Mouse (Mus musculus): ENCODE data around the gene Ttll5. TPM values are rescaled to one million over a fixed set of nuclear protein-coding genes. Genes with fewer than 3 reads are reported as not detected.
A peak's percentile ranks its signal among the peaks of the same experiment; 100 is the strongest.

The Ttll5 gene
- polyA plus RNA-seq, 1 experiment from 2014 or later, result 11.2 TPM

GRCm38 (mm10) chr12:85988818-85989377 lies 164.4 kb downstream of the Ttll5 start:
- H3K4me2 ChIP-seq, result no peak overlapping the region
- no peak overlapping the region for H3K4me3 ChIP-seq
- 64% methylated on average over 4 of the region's 4 CpGs for WGBS
- H3K9ac ChIP-seq, result no peak overlapping the region
- H3K9me3 ChIP-seq (replicated peaks), result no peaks in the 10 kb centered on the region
- H3K36me3 ChIP-seq, result no peaks in the 10 kb centered on the region
- peaks cover 29% of the 10 kb centered on the region for H3K4me1 ChIP-seq (replicated peaks)
- ATAC-seq (replicated peaks; ENCODE audit: insufficient number of reproducible peaks, insufficient read depth, low FRiP score, low read depth), result no peak
- no peaks in the 10 kb centered on the region for H3K27me3 ChIP-seq
- H3K27ac ChIP-seq, result no peak overlapping the region

GRCm38 (mm10) chr12:85992013-85992837 lies 167.8 kb downstream of the Ttll5 start:
- 50% methylated on average over 7 of the region's 7 CpGs for WGBS
- H3K27me3 ChIP-seq, result no peaks in the 10 kb centered on the region
- H3K9ac ChIP-seq, result no peak overlapping the region
- H3K4me3 ChIP-seq, result no peak overlapping the region
- 0 out of 2 replicates have a peak, but pooled peaks cover 3% of the 10 kb centered on the region for H3K36me3 ChIP-seq
- no peak for ATAC-seq (replicated peaks; ENCODE audit: insufficient number of reproducible peaks, insufficient read depth, low FRiP score, low read depth)
- H3K4me1 ChIP-seq (replicated peaks), result peaks cover 11% of the 10 kb centered on the region; the same call in 1 of the 2 replicates
- no peak overlapping the region for H3K27ac ChIP-seq
- H3K4me2 ChIP-seq, result no peak overlapping the region
- H3K9me3 ChIP-seq (replicated peaks), result no peaks in the 10 kb centered on the region

DNA sequence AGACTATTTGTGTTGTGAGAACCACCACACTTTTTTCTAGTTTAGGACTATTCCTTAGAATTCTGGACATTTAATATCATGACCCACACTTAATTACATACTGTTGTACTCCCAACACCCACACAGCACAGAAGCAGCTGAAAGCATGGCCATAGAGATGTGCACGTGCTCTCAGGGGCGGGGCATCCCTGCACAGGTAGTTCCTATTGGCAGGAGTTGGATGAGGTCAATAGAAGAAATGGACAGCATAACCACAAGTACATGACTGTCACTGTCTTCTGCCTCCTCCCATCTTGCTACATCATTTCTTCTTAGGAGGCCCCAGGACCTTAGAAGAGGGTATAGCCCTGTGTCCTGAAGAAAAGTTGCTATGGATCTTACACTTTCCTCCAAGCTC lies 168.4 kb downstream of the Ttll5 start:
- H3K4me1 ChIP-seq (replicated peaks), result peaks cover 10% of the 10 kb centered on the region; the same call in 1 of the 2 replicates
- no peaks in the 10 kb centered on the region for H3K27me3 ChIP-seq
- H3K9ac ChIP-seq, result no peak overlapping the region
- 0 out of 2 replicates have a peak, but pooled peaks cover 3% of the 10 kb centered on the region for H3K36me3 ChIP-seq
- no peak overlapping the region for H3K4me3 ChIP-seq
- H3K9me3 ChIP-seq (replicated peaks), result no peaks in the 10 kb centered on the region
- ATAC-seq (replicated peaks; ENCODE audit: insufficient number of reproducible peaks, insufficient read depth, low FRiP score, low read depth), result no peak
- WGBS, result 86% methylated on average over 2 of the region's 2 CpGs
- H3K4me2 ChIP-seq, result no peak overlapping the region
- no peak overlapping the region for H3K27ac ChIP-seq

- Histone ChIP-seq H3K27ac (no peak overlapping the region), H3K4me1 (replicated peaks) (0 out of 2 replicates have a peak, but pooled peaks cover 2% of the 10 kb centered on the region), H3K9ac (no peak overlapping the region), H3K4me3 (no peak overlapping the region), H3K36me3 (0 out of 2 replicates have a peak, but pooled peaks cover 3% of the 10 kb centered on the region), H3K4me2 (no peak overlapping the region), H3K27me3 (no peaks in the 10 kb centered on the region), H3K9me3 (replicated peaks) (no peaks in the 10 kb centered on the region)
- WGBS, result 77% methylated on average over 5 of the region's 5 CpGs
- ATAC-seq (replicated peaks; ENCODE audit: insufficient number of reproducible peaks, insufficient read depth, low FRiP score, low read depth), result no peak
Observed at GRCm38 (mm10) chr12:85993790-85994360, 169.4 kb downstream of the Ttll5 start.

- no peak overlapping the region for H3K9ac ChIP-seq
- 17% methylated on average over 9 of the region's 9 CpGs for WGBS
- H3K36me3 ChIP-seq, result 0 out of 2 replicates have a peak, but pooled peaks cover 3% of the 10 kb centered on the region
- H3K4me2 ChIP-seq, result peak overlapping the region; percentile 23
- no peaks in the 10 kb centered on the region for H3K27me3 ChIP-seq
- ATAC-seq (replicated peaks; ENCODE audit: insufficient number of reproducible peaks, insufficient read depth, low FRiP score, low read depth), result peak; percentile 86
- H3K4me3 ChIP-seq, result no peak overlapping the region
- H3K4me1 ChIP-seq (replicated peaks), result peaks cover 20% of the 10 kb centered on the region
- peak overlapping the region; percentile 73 for H3K27ac ChIP-seq
- no peaks in the 10 kb centered on the region for H3K9me3 ChIP-seq (replicated peaks)
Observed at GRCm38 (mm10) chr12:86000641-86001073, 176.2 kb downstream of the Ttll5 start.

DNA sequence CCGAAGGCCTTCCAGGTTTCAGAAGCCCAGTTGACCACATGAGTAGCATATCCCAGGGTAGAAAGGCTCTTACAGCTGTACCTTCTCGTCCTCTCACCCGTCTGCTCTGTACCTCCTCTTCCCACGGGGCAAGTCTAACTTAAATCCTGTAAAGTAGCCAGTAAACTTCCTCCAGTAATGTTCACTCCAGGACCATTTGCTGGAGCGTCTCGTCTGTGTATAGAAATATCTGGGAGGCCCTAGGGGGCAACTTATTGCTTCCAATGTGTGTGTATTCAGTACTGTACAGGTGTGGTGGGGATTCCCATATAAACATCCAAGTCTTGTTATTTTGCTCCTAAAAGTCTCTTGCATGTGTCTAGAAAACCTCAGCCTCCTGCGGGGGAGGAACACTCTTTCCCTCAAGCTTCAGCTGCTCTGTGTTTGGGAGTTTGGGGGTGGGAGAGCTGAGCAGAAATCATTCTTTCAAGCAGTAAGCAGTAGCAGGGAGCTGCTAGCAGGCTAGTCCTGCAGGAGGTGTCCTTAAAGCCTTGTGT lies 176.7 kb downstream of the Ttll5 start:
- WGBS, result 29% methylated on average over 7 of the region's 7 CpGs
- H3K4me2 ChIP-seq, result peak overlapping the region; percentile 23; the same call in 1 of the 2 replicates
- no peaks in the 10 kb centered on the region for H3K27me3 ChIP-seq
- peak; percentile 43; the same call in 1 of the 2 replicates for ATAC-seq (replicated peaks; ENCODE audit: insufficient number of reproducible peaks, insufficient read depth, low FRiP score, low read depth)
- no peak overlapping the region for H3K9ac ChIP-seq
- no peaks in the 10 kb centered on the region for H3K9me3 ChIP-seq (replicated peaks)
- 0 out of 2 replicates have a peak, but pooled peaks cover 3% of the 10 kb centered on the region for H3K36me3 ChIP-seq
- H3K27ac ChIP-seq, result peak overlapping the region; percentile 73
- no peak overlapping the region for H3K4me3 ChIP-seq
- H3K4me1 ChIP-seq (replicated peaks), result peaks cover 20% of the 10 kb centered on the region

GRCm38 (mm10) chr12:86004627-86005026 lies 180.2 kb downstream of the Ttll5 start:
- Histone ChIP-seq H3K36me3 (no peaks in the 10 kb centered on the region), H3K27me3 (no peaks in the 10 kb centered on the region), H3K4me3 (no peak overlapping the region), H3K4me1 (replicated peaks) (peaks cover 35% of the 10 kb centered on the region), H3K27ac (no peak overlapping the region), H3K9ac (no peak overlapping the region), H3K9me3 (replicated peaks) (no peaks in the 10 kb centered on the region), H3K4me2 (no peak overlapping the region)
- ATAC-seq (replicated peaks; ENCODE audit: insufficient number of reproducible peaks, insufficient read depth, low FRiP score, low read depth), result no peak
- 94% methylated on average over 3 of the region's 3 CpGs for WGBS

DNA sequence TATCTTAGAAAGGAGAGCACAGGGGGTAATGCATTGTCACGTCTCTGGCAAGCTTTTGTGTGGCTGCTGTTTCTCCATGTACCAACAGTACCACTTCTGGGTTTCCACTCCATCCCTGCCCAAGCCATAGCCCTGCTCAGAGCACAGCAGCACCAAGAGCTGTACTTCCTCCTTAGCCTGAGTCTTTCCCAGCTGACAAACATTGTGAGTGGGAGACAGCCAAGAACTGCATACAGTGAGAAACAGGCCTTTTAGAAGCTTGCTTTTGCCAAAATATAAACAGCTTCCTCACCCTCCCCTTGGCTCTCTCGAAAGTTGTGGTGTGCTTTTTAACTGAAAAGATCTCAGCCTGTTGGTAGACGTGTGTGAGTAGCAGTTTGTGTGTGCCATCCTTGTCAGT lies 182.9 kb downstream of the Ttll5 start:
- Histone ChIP-seq H3K4me1 (replicated peaks) (peaks cover 15% of the 10 kb centered on the region), H3K9me3 (replicated peaks) (no peaks in the 10 kb centered on the region), H3K36me3 (no peaks in the 10 kb centered on the region), H3K4me2 (no peak overlapping the region), H3K27me3 (no peaks in the 10 kb centered on the region), H3K27ac (peak overlapping the region; percentile 63; the same call in 1 of the 2 replicates), H3K9ac (no peak overlapping the region), H3K4me3 (no peak overlapping the region)
- WGBS, result 56% methylated on average over 3 of the region's 3 CpGs
- ATAC-seq (replicated peaks; ENCODE audit: insufficient number of reproducible peaks, insufficient read depth, low FRiP score, low read depth), result no peak

GRCm38 (mm10) chr12:86010656-86011055 lies 186.2 kb downstream of the Ttll5 start:
- no peak overlapping the region for H3K27ac ChIP-seq
- 79% methylated on average over 5 of the region's 5 CpGs for WGBS
- ATAC-seq (replicated peaks; ENCODE audit: insufficient number of reproducible peaks, insufficient read depth, low FRiP score, low read depth), result no peak

GRCm38 (mm10) chr12:86012195-86012594 lies 187.7 kb downstream of the Ttll5 start:
- Histone ChIP-seq H3K9me3 (replicated peaks) (no peaks in the 10 kb centered on the region), H3K4me3 (no peak overlapping the region), H3K9ac (no peak overlapping the region), H3K27ac (no peak overlapping the region), H3K4me2 (no peak overlapping the region), H3K4me1 (replicated peaks) (peaks cover 13% of the 10 kb centered on the region), H3K27me3 (no peaks in the 10 kb centered on the region), H3K36me3 (no peaks in the 10 kb centered on the region)
- WGBS, result 83% methylated on average over 2 of the region's 2 CpGs
- no peak for ATAC-seq (replicated peaks; ENCODE audit: insufficient number of reproducible peaks, insufficient read depth, low FRiP score, low read depth)

More at GRCm38 (mm10) chr12:86010656-86011055, 186.2 kb downstream of the Ttll5 start:
- H3K9ac ChIP-seq, result no peak overlapping the region
- H3K4me1 ChIP-seq (replicated peaks), result peaks cover 15% of the 10 kb centered on the region
- no peaks in the 10 kb centered on the region for H3K36me3 ChIP-seq
- H3K4me2 ChIP-seq, result no peak overlapping the region
- no peaks in the 10 kb centered on the region for H3K27me3 ChIP-seq
- no peaks in the 10 kb centered on the region for H3K9me3 ChIP-seq (replicated peaks)
- no peak overlapping the region for H3K4me3 ChIP-seq

DNA sequence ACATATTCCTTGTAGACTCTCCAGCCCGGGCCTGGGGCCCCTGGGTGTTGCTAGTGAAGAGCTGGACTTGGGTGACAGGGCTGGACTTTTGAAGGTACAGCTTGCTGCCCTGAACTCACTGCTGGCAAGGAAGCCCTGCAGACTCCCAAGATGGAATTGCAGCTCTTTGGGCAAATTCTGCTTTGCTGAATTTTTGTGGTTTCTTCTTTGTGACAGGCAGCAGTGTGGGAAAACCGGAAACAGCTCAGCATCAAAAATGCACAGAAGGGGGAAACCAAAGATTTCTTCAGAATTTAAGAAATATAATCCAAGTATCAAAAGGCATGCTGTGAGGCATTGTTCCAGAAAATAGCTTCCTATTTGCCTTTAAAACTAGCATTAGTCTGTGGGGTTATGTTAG lies 189.7 kb downstream of the Ttll5 start:
- ATAC-seq (replicated peaks; ENCODE audit: insufficient number of reproducible peaks, insufficient read depth, low FRiP score, low read depth), result no peak
- H3K4me2 ChIP-seq, result no peak overlapping the region
- 78% methylated on average over 2 of the region's 2 CpGs for WGBS
- H3K9ac ChIP-seq, result no peak overlapping the region
- H3K36me3 ChIP-seq, result no peaks in the 10 kb centered on the region
- no peak overlapping the region for H3K4me3 ChIP-seq
- no peaks in the 10 kb centered on the region for H3K9me3 ChIP-seq (replicated peaks)
- H3K4me1 ChIP-seq (replicated peaks), result no peaks in the 10 kb centered on the region
- H3K27me3 ChIP-seq, result no peaks in the 10 kb centered on the region
- no peak overlapping the region for H3K27ac ChIP-seq
